ENCODE assay signal across 8 mouse cellular contexts in the genomic region with DNA sequence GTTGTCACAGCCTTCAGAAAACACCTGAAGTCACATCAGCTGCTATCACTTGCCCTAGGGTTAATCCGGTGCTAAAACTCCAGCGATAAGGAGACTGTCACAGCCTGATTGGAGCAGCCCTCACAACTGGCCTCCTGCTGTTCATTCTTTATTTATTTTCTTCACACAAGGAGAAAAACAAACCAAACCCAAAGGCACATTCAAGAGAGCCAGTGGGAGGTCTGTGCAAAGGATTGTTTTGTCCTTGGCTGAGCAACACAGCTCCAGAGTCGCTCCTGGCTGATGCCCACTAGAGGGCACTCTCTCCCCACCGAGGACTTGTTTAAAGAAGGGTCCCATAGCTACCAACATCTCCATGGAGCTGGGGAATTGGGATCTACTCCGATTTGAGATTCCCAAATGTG.
DNase-seq lines count a peak whose midpoint lies in the region; ATAC-seq lines count a peak whose summit lies in the region.

No protein-coding gene starts in this region.

- H3K4me1 ChIP-seq in embryonic facial prominence, embryonic 11.5 days (ENCODE audit: control insufficient read depth, insufficient read depth, low read length) = peaks cover 4% of the 10 kb centered on the region; the same call in 1 of the 2 replicates
- H3K4me1 ChIP-seq in midbrain, embryonic 12.5 days = peaks cover 45% of the 10 kb centered on the region

- intact Hi-C loops in left cerebral cortex, postnatal 4 days (cut with DNase I) = loop anchor here (5.0 to 10.0 kb wide), 3 partner anchors 218 to 1251 kb away; partner anchors contain the start of gene Pbx1

- H3K4me3 ChIP-seq in embryonic facial prominence, embryonic 11.5 days (ENCODE audit: low read depth, low read length) = no peak overlapping the region
- H3K4me3 ChIP-seq in midbrain, embryonic 12.5 days = no peak overlapping the region

- no peaks in the 10 kb centered on the region for H3K9me3 ChIP-seq in embryonic facial prominence, embryonic 11.5 days (replicated peaks; ENCODE audit: control insufficient read depth, low read length)
- H3K9me3 ChIP-seq in midbrain, embryonic 12.5 days = no peaks in the 10 kb centered on the region

- no peaks in the 10 kb centered on the region for H3K27me3 ChIP-seq in embryonic facial prominence, embryonic 11.5 days (ENCODE audit: control insufficient read depth, insufficient read depth, low read length)
- H3K27me3 ChIP-seq in midbrain, embryonic 12.5 days = no peaks in the 10 kb centered on the region; the same call in 1 of the 2 replicates
- no peaks in the 10 kb centered on the region for H3K27me3 ChIP-seq in splenic B cell, adult 2 months (ENCODE audit: control insufficient read depth, insufficient read depth, low read length, poor library complexity, severe bottlenecking)

- H3K4me2 ChIP-seq in embryonic facial prominence, embryonic 11.5 days (ENCODE audit: low read depth, low read length) = no peak overlapping the region
- H3K4me2 ChIP-seq in midbrain, embryonic 12.5 days (replicated peaks) = no peak overlapping the region

- peak; percentile 34 for DNase-seq in 3134 (ENCODE audit: extremely low read depth, insufficient read length, low spot score)
- peak; percentile 75 for DNase-seq in adrenal gland, postnatal 25 days
- DNase-seq in embryonic facial prominence, embryonic 11.5 days (ENCODE audit: low spot score) = peak; percentile 91
- DNase-seq in heart, adult 11 months = peak; percentile 96
- DNase-seq in kidney, adult 11 months = peak; percentile 62
- peak; percentile 88 for DNase-seq in left cerebral cortex, postnatal 4 days
- peak; percentile 9 for DNase-seq in splenic B cell, adult 2 months (ENCODE audit: low read depth, low spot score)

- no peak overlapping the region for H3K27ac ChIP-seq in embryonic facial prominence, embryonic 11.5 days (replicated peaks; ENCODE audit: low read depth, low read length)
- H3K27ac ChIP-seq in midbrain, embryonic 12.5 days (replicated peaks) = 0 out of 2 replicates have a peak overlapping the region, but pooled peaks have one; percentile 32

- no peaks in the 10 kb centered on the region; the same call in 1 of the 2 replicates for H3K36me3 ChIP-seq in embryonic facial prominence, embryonic 11.5 days (replicated peaks; ENCODE audit: control insufficient read depth, insufficient read depth, low read depth, low read length)
- peaks cover 6% of the 10 kb centered on the region for H3K36me3 ChIP-seq in midbrain, embryonic 12.5 days
- H3K36me3 ChIP-seq in splenic B cell, adult 2 months (ENCODE audit: control insufficient read depth, insufficient read depth, low read length, poor library complexity, severe bottlenecking) = no peaks in the 10 kb centered on the region

- H3K9ac ChIP-seq in embryonic facial prominence, embryonic 11.5 days (replicated peaks; ENCODE audit: low read length) = no peak overlapping the region
- no peak overlapping the region for H3K9ac ChIP-seq in midbrain, embryonic 12.5 days (replicated peaks)

- peak; percentile 83; the same call in 1 of the 2 replicates for ATAC-seq in embryonic facial prominence, embryonic 11.5 days (replicated peaks; ENCODE audit: insufficient number of reproducible peaks, low FRiP score, low TSS enrichment, low read depth)
- peak; percentile 81 for ATAC-seq in midbrain, embryonic 12.5 days (ENCODE audit: low FRiP score, low read depth)

- 6% methylated on average over 5 of the region's 5 CpGs for WGBS in embryonic facial prominence, embryonic 11.5 days
- 4% methylated on average over 5 of the region's 5 CpGs for WGBS in midbrain, embryonic 12.5 days

Comparison
In these comparisons a context has a peak if more than half of its experiments do, and no peak if none do; other contexts are left out.
1. DNase-seq: peak in every context shown above with its lines; median percentile 96 in heart, adult 11 months; 91 in embryonic facial prominence, embryonic 11.5 days; 88 in left cerebral cortex, postnatal 4 days; 75 in adrenal gland, postnatal 25 days; 62 in kidney, adult 11 months; 34 in 3134; 9 in splenic B cell, adult 2 months.